Mouse (Mus musculus) forebrain, embryonic 16.5 days (tissue): ENCODE measurements around the gene Rbm10. TPM values are rescaled to one million over a fixed set of nuclear protein-coding genes. Genes with fewer than 3 reads are reported as not detected.

Source experiments
- ATAC-seq: fragments of 200-750 bp; cut with Nextera tagmentation; 2 replicates; pipeline ENCODE4 v1.8.0; 2017; ENCODE audit warnings: mild to moderate bottlenecking, moderate library complexity
- H3K27ac ChIP-seq: fragments of 300-500 bp; sonication (generic); 2 replicates; pipeline ENCODE4 v1.5.1; 2014; ENCODE audit warnings: low read length, control low read depth
- H3K27me3 ChIP-seq: fragments of 300-500 bp; sonication (generic); replicated peaks from 2 replicates; pipeline ENCODE4 v1.6.1; 2014; ENCODE audit warnings: low read length; ENCODE audit not compliant: control insufficient read depth, insufficient read depth
- H3K36me3 ChIP-seq: fragments of 300-500 bp; sonication (generic); 2 replicates; pipeline ENCODE4 v1.6.1; 2014; ENCODE audit not compliant: control insufficient read depth, insufficient read depth
- H3K4me1 ChIP-seq: fragments of 300-500 bp; sonication (generic); replicated peaks from 2 replicates; pipeline ENCODE4 v1.6.1; 2014; ENCODE audit warnings: low read length; ENCODE audit not compliant: control insufficient read depth, insufficient read depth
- H3K4me2 ChIP-seq: fragments of 300-500 bp; sonication (generic); 2 replicates; pipeline ENCODE4 v1.6.1; 2014; ENCODE audit warnings: mild to moderate bottlenecking, low read length, control low read depth
- H3K4me3 ChIP-seq: fragments of 300-500 bp; sonication (generic); replicated peaks from 2 replicates; pipeline ENCODE4 v1.5.1; 2014; ENCODE audit warnings: mild to moderate bottlenecking, low read length, control low read depth
- H3K9ac ChIP-seq: fragments of 300-500 bp; sonication (generic); replicated peaks from 2 replicates; pipeline ENCODE4 v1.6.1; 2014; ENCODE audit warnings: low read depth, low read length, control low read depth
- H3K9me3 ChIP-seq: fragments of 300-500 bp; sonication (generic); 2 replicates; pipeline ENCODE4 v1.6.1; 2016; ENCODE audit warnings: low read length; ENCODE audit not compliant: control insufficient read depth
- WGBS: fragments of 180-500 bp; shearing (Covaris S2); extraction: QIAGEN DNeasy Blood & Tissue Kit; methylation state at CpG from one replicate; pipeline ENCODE4 v1.1.7; 2014; 5-methylcytosine and 5-hydroxymethylcytosine counted together
- polyA plus RNA-seq: library from polyadenylated mRNA; unstranded; fragments of >200 nt; fragmentation: Nextera tagmentation; extraction: Ambion mirVana; gene quantifications from 2 replicates; pipeline ENCODE4 v1.2.1, GENCODE M21; 2015

Gene Rbm10
- polyA plus RNA-seq, 1 experiment from 2014 or later, result 65.3 TPM

DNA sequence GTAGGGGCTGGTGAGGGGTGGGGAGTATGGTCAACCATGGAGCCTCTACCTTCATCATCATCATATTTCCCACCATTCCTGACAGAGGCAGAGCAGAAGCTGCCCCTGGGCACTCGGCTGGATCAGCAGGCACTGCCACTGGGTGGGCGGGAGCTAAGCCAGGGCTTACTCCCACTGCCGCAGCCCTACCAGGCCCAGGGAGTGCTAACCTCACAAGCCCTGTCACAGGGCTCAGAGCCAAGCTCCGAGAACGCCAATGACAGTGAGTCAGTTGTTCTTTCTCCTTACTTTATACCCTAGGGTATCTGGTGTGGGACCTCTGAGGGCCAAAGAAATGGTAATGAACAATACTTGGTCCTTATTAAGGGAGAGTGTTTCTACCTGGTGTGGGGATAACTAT is 27.5 kb downstream of the Rbm10 start:
- Histone ChIP-seq H3K4me1 (no peaks in the 10 kb centered on the region), H3K4me2 (no peak overlapping the region), H3K9me3 (no peaks in the 10 kb centered on the region), H3K9ac (no peak overlapping the region), H3K27me3 (no peaks in the 10 kb centered on the region), H3K4me3 (no peak overlapping the region), H3K36me3 (no peaks in the 10 kb centered on the region; the same call in 1 of the 2 replicates), H3K27ac (no peak overlapping the region)
- WGBS, result 87% methylated on average over 5 of the region's 5 CpGs
- no peak for ATAC-seq

DNA sequence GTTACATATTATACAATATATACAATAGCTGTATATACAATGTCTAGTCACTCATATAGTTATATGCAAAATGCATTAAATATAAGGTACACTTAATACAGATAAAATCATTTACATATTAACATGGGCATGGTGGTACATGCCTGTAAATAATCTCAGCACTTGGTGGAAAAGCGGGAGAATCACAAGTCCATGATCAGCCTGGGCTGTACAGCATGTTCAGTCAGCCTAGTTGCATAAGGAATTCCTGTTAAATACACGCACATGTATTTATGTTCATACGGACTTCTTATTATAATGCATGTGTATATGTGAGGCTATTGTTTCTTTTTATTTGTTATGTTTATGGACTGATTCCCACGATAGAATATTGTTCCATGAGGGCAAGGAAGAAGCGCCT is 40.3 kb downstream of the Rbm10 start:
- ATAC-seq, result no peak
- H3K27me3 ChIP-seq, result no peaks in the 10 kb centered on the region
- H3K36me3 ChIP-seq, result no peaks in the 10 kb centered on the region
- H3K4me1 ChIP-seq, result peaks cover 5% of the 10 kb centered on the region; the same call in 1 of the 2 replicates
- H3K9ac ChIP-seq, result no peak overlapping the region
- no peak overlapping the region for H3K27ac ChIP-seq
- peak overlapping the region; percentile 54 for H3K4me2 ChIP-seq
- WGBS, result 40% methylated on average over 5 of the region's 5 CpGs
- peak overlapping the region; percentile 55 for H3K4me3 ChIP-seq
- H3K9me3 ChIP-seq, result no peaks in the 10 kb centered on the region

GRCm38 (mm10) chrX:20658026-20658652 is 40.8 kb downstream of the Rbm10 start, which contains the start of gene Uba1:
TSS of gene Uba1 (plus strand) at chrX:20658326.
- no peaks in the 10 kb centered on the region for H3K27me3 ChIP-seq
- H3K4me3 ChIP-seq, result peak within 1 kb of the TSS; percentile 55
- H3K9me3 ChIP-seq, result no peaks in the 10 kb centered on the region
- peak; percentile 84 for ATAC-seq
- no peaks in the 10 kb centered on the region for H3K36me3 ChIP-seq
- 17% methylated on average over 27 of the region's 27 CpGs for WGBS
- H3K27ac ChIP-seq, result peak within 1 kb of the TSS; percentile 37; the same call in 1 of the 2 replicates
- H3K4me2 ChIP-seq, result peak within 1 kb of the TSS; percentile 81
- H3K9ac ChIP-seq, result peak within 1 kb of the TSS; percentile 50
- H3K4me1 ChIP-seq, result peaks cover 5% of the 10 kb centered on the region; the same call in 1 of the 2 replicates

GRCm38 (mm10) chrX:20658891-20659406 is 41.6 kb downstream of the Rbm10 start:
- H3K4me1 ChIP-seq, result peaks cover 5% of the 10 kb centered on the region; the same call in 1 of the 2 replicates
- H3K27ac ChIP-seq, result no peak overlapping the region
- H3K9ac ChIP-seq, result peak overlapping the region; percentile 50
- ATAC-seq, result no peak
- no peaks in the 10 kb centered on the region for H3K9me3 ChIP-seq
- no peaks in the 10 kb centered on the region for H3K27me3 ChIP-seq
- H3K4me2 ChIP-seq, result peak overlapping the region; percentile 81
- peak overlapping the region; percentile 55 for H3K4me3 ChIP-seq
- H3K36me3 ChIP-seq, result no peaks in the 10 kb centered on the region
- WGBS, result 21% methylated on average over 24 of the region's 24 CpGs

GRCm38 (mm10) chrX:20662317-20662715 is 45.0 kb downstream of the Rbm10 start:
- peaks cover 27% of the 10 kb centered on the region for H3K4me1 ChIP-seq
- H3K9me3 ChIP-seq, result no peaks in the 10 kb centered on the region
- peak overlapping the region; percentile 25 for H3K4me3 ChIP-seq
- WGBS, result 26% methylated on average over 5 of the region's 5 CpGs
- 0 out of 2 replicates have a peak overlapping the region, but pooled peaks have one; percentile 25 for H3K9ac ChIP-seq
- peak overlapping the region; percentile 89 for H3K27ac ChIP-seq
- H3K27me3 ChIP-seq, result no peaks in the 10 kb centered on the region
- no peaks in the 10 kb centered on the region for H3K36me3 ChIP-seq
- ATAC-seq, result peak; percentile 75
- peak overlapping the region; percentile 35 for H3K4me2 ChIP-seq

- Histone ChIP-seq H3K4me3 (peak overlapping the region; percentile 69), H3K9ac (peak overlapping the region; percentile 68), H3K27ac (peak overlapping the region; percentile 89), H3K27me3 (no peaks in the 10 kb centered on the region), H3K4me1 (peaks cover 27% of the 10 kb centered on the region), H3K9me3 (no peaks in the 10 kb centered on the region), H3K36me3 (no peaks in the 10 kb centered on the region), H3K4me2 (peak overlapping the region; percentile 67)
- 21% methylated on average over 23 of the region's 28 CpGs for WGBS
- ATAC-seq, result peak; percentile 89
These were observed 45.6 kb downstream of the Rbm10 start for GRCm38 (mm10) chrX:20662716-20663443.

DNA sequence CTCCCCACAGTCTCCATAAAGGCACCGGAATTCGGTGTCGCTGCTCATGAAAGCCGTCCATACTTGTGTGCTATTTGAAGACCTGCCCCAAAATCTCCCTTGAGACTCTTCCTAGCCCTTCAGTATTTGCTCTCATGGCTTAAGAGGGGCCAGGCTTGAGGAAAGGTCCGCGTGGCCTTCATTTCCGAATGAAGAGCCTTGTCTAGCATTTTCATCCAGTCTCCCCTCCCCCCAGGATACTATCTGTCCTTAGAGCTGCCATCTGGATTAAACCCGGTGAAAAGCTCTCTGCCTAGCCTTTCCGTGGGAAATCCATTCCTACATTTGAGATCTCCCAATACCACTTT is 46.1 kb downstream of the Rbm10 start:
- 21% methylated on average over 9 of the region's 9 CpGs for WGBS
- peak overlapping the region; percentile 67 for H3K4me2 ChIP-seq
- H3K9me3 ChIP-seq, result no peaks in the 10 kb centered on the region
- peak overlapping the region; percentile 69 for H3K4me3 ChIP-seq
- H3K27ac ChIP-seq, result peak overlapping the region; percentile 77
- H3K27me3 ChIP-seq, result no peaks in the 10 kb centered on the region
- H3K36me3 ChIP-seq, result no peaks in the 10 kb centered on the region
- peak overlapping the region; percentile 68 for H3K9ac ChIP-seq
- H3K4me1 ChIP-seq, result peaks cover 27% of the 10 kb centered on the region
- ATAC-seq, result no peak; the same call in 1 of the 2 replicates

DNA sequence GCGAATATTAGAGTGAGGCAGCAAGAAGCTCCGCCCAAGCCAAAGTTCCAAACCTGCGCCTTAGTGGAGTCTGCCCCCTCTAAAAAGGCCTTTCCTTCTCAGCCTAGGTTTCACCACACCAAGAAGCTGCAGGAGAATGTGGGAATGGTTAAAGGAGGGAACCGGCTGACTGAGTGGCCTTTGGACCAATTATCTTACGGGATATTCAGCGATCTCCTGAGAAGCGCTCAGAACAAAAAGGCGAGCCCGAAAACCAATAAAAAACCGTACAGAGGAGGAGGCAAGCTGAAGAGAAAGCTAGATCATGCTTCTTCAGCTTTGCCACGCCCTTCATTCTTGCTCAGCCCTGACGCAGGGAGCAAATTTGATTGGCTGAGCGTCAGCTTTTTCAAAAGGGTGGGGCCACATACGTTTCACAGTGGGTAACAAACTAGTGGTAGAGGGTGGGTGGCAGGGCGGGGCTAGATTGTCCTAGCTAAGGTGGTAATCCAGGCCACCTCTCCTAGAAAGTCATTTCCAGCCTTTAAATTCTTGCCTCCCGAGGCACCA is 70.3 kb downstream of the Rbm10 start, which contains the start of gene Cdk16:
Cdk16 (plus strand) TSS at position 436 of the 549 bp plus-strand sequence.
- Histone ChIP-seq H3K4me3 (peak within 1 kb of the TSS; percentile 67), H3K9ac (peak within 1 kb of the TSS; percentile 80), H3K27ac (peak within 1 kb of the TSS; percentile 88), H3K4me1 (peaks cover 16% of the 10 kb centered on the region), H3K9me3 (no peaks in the 10 kb centered on the region), H3K36me3 (no peaks in the 10 kb centered on the region; the same call in 1 of the 2 replicates), H3K27me3 (no peaks in the 10 kb centered on the region), H3K4me2 (peak within 1 kb of the TSS; percentile 61)
- peak; percentile 94 for ATAC-seq
- WGBS, result 14% methylated on average over 16 of the region's 16 CpGs

DNA sequence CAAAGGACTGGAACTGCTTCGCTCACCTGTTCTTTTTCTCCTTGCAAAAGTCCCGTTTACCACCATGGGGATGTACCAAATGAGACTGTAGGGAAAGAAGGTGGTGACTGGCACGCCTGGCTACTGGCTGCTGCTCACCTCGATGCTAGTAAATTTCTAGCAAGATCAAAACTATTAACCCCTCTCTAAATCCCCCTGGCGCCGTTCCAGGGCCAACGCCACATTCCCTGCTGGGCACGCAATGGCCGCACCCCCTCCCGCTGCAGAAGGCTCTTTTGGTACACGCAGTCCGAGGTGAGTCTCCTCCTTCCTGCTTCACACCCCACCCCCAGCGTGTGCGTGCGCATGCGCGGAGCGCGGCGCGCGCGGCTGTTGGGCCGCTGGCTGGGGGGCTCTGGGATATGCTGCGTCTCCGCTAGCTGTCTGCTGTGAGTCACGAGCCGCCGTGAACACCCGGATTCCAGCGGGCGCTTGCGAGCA is 70.8 kb downstream of the Rbm10 start:
- H3K4me1 ChIP-seq, result peaks cover 16% of the 10 kb centered on the region
- no peaks in the 10 kb centered on the region; the same call in 1 of the 2 replicates for H3K36me3 ChIP-seq
- no peaks in the 10 kb centered on the region for H3K9me3 ChIP-seq
- peak; percentile 91 for ATAC-seq
- peak overlapping the region; percentile 88 for H3K27ac ChIP-seq
- H3K4me3 ChIP-seq, result peak overlapping the region; percentile 67
- H3K27me3 ChIP-seq, result no peaks in the 10 kb centered on the region
- peak overlapping the region; percentile 61 for H3K4me2 ChIP-seq
- 13% methylated on average over 17 of the region's 33 CpGs for WGBS
- peak overlapping the region; percentile 80 for H3K9ac ChIP-seq
